Mouse (Mus musculus): Measurements from ENCODE around the gene Tmf1. TPM values are rescaled to one million over a fixed set of nuclear protein-coding genes. Genes with fewer than 3 reads are reported as not detected.
A peak's percentile ranks its signal among the peaks of the same experiment; 100 is the strongest.

Gene Tmf1
- polyA plus RNA-seq, 1 experiment from 2014 or later = 34.4 TPM

- ATAC-seq (ENCODE audit: insufficient number of reproducible peaks, insufficient read depth, low FRiP score, low read depth) = no peak
- no peak overlapping the region for H3K27ac ChIP-seq (ENCODE audit: low read length)
- H3K4me2 ChIP-seq (replicated peaks; ENCODE audit: low read depth, low read length) = no peak overlapping the region
- 53% methylated on average over 3 of the region's 3 CpGs for WGBS
- no peaks in the 10 kb centered on the region for H3K27me3 ChIP-seq (ENCODE audit: control insufficient read depth, insufficient read depth, low read length)
- no peak overlapping the region for H3K9ac ChIP-seq (replicated peaks; ENCODE audit: low read depth, low read length)
- peaks cover 9% of the 10 kb centered on the region; the same call in 1 of the 2 replicates for H3K4me1 ChIP-seq (ENCODE audit: control insufficient read depth, insufficient read depth, low read length)
- H3K36me3 ChIP-seq (ENCODE audit: control insufficient read depth, insufficient read depth, low read length) = no peaks in the 10 kb centered on the region
- no peaks in the 10 kb centered on the region for H3K9me3 ChIP-seq (ENCODE audit: control insufficient read depth, low read depth, low read length)
- no peak overlapping the region for H3K4me3 ChIP-seq (ENCODE audit: low read depth, low read length)
These were observed 30.3 kb upstream of the Tmf1 start for GRCm38 (mm10) chr6:97209201-97209600.

- H3K27ac ChIP-seq (ENCODE audit: low read length) = peak overlapping the region; percentile 34; the same call in 1 of the 2 replicates
- H3K36me3 ChIP-seq (ENCODE audit: control insufficient read depth, insufficient read depth, low read length) = no peaks in the 10 kb centered on the region
- H3K9ac ChIP-seq (replicated peaks; ENCODE audit: low read depth, low read length) = no peak overlapping the region
- 45% methylated on average over 3 of the region's 3 CpGs for WGBS
- no peak overlapping the region for H3K4me2 ChIP-seq (replicated peaks; ENCODE audit: low read depth, low read length)
- no peak overlapping the region for H3K4me3 ChIP-seq (ENCODE audit: low read depth, low read length)
- H3K9me3 ChIP-seq (ENCODE audit: control insufficient read depth, low read depth, low read length) = no peaks in the 10 kb centered on the region
- peaks cover 13% of the 10 kb centered on the region; the same call in 1 of the 2 replicates for H3K4me1 ChIP-seq (ENCODE audit: control insufficient read depth, insufficient read depth, low read length)
- ATAC-seq (ENCODE audit: insufficient number of reproducible peaks, insufficient read depth, low FRiP score, low read depth) = no peak
- no peaks in the 10 kb centered on the region for H3K27me3 ChIP-seq (ENCODE audit: control insufficient read depth, insufficient read depth, low read length)
These were observed 29.5 kb upstream of the Tmf1 start for GRCm38 (mm10) chr6:97208406-97208805.

GRCm38 (mm10) chr6:97207085-97207484, 28.2 kb upstream of the Tmf1 start:
- H3K4me2 ChIP-seq (replicated peaks; ENCODE audit: low read depth, low read length) = no peak overlapping the region
- H3K9ac ChIP-seq (replicated peaks; ENCODE audit: low read depth, low read length) = no peak overlapping the region
- H3K4me1 ChIP-seq (ENCODE audit: control insufficient read depth, insufficient read depth, low read length) = peaks cover 14% of the 10 kb centered on the region; the same call in 1 of the 2 replicates
- no peak overlapping the region for H3K27ac ChIP-seq (ENCODE audit: low read length)
- WGBS = 75% methylated on average over 4 of the region's 4 CpGs
- no peaks in the 10 kb centered on the region for H3K27me3 ChIP-seq (ENCODE audit: control insufficient read depth, insufficient read depth, low read length)
- no peaks in the 10 kb centered on the region for H3K36me3 ChIP-seq (ENCODE audit: control insufficient read depth, insufficient read depth, low read length)
- H3K4me3 ChIP-seq (ENCODE audit: low read depth, low read length) = no peak overlapping the region
- no peaks in the 10 kb centered on the region for H3K9me3 ChIP-seq (ENCODE audit: control insufficient read depth, low read depth, low read length)
- ATAC-seq (ENCODE audit: insufficient number of reproducible peaks, insufficient read depth, low FRiP score, low read depth) = no peak

- H3K9ac ChIP-seq (replicated peaks; ENCODE audit: low read depth, low read length) = peak within 1 kb of the TSS; percentile 96
- H3K27me3 ChIP-seq (ENCODE audit: control insufficient read depth, insufficient read depth, low read length) = no peaks in the 10 kb centered on the region
- peak within 1 kb of the TSS; percentile 44 for H3K4me2 ChIP-seq (replicated peaks; ENCODE audit: low read depth, low read length)
- peak within 1 kb of the TSS; percentile 91 for H3K4me3 ChIP-seq (ENCODE audit: low read depth, low read length)
- 0 out of 2 replicates have a peak, but pooled peaks cover 8% of the 10 kb centered on the region for H3K4me1 ChIP-seq (ENCODE audit: control insufficient read depth, insufficient read depth, low read length)
- H3K27ac ChIP-seq (ENCODE audit: low read length) = peak within 1 kb of the TSS; percentile 84
- H3K36me3 ChIP-seq (ENCODE audit: control insufficient read depth, insufficient read depth, low read length) = peaks cover 2% of the 10 kb centered on the region; the same call in 1 of the 2 replicates
- H3K9me3 ChIP-seq (ENCODE audit: control insufficient read depth, low read depth, low read length) = no peaks in the 10 kb centered on the region
- peak; percentile 97 for ATAC-seq (ENCODE audit: insufficient number of reproducible peaks, insufficient read depth, low FRiP score, low read depth)
- WGBS = under 1% methylated on average over 38 of the region's 38 CpGs
These were observed 26.5 kb upstream of the Tmf1 start, which contains the start of gene Uba3 for GRCm38 (mm10) chr6:97205439-97205885. Uba3 (minus strand) TSS chr6:97205647.

GRCm38 (mm10) chr6:97204952-97205351, 26.0 kb upstream of the Tmf1 start:
- peak overlapping the region; percentile 91 for H3K4me3 ChIP-seq (ENCODE audit: low read depth, low read length)
- 0 out of 2 replicates have a peak, but pooled peaks cover 7% of the 10 kb centered on the region for H3K4me1 ChIP-seq (ENCODE audit: control insufficient read depth, insufficient read depth, low read length)
- H3K27ac ChIP-seq (ENCODE audit: low read length) = peak overlapping the region; percentile 84
- 0% methylated on average over 16 of the region's 16 CpGs for WGBS
- H3K4me2 ChIP-seq (replicated peaks; ENCODE audit: low read depth, low read length) = peak overlapping the region; percentile 44
- no peaks in the 10 kb centered on the region for H3K9me3 ChIP-seq (ENCODE audit: control insufficient read depth, low read depth, low read length)
- no peaks in the 10 kb centered on the region for H3K27me3 ChIP-seq (ENCODE audit: control insufficient read depth, insufficient read depth, low read length)
- peaks cover 4% of the 10 kb centered on the region; the same call in 1 of the 2 replicates for H3K36me3 ChIP-seq (ENCODE audit: control insufficient read depth, insufficient read depth, low read length)
- peak overlapping the region; percentile 96 for H3K9ac ChIP-seq (replicated peaks; ENCODE audit: low read depth, low read length)
- ATAC-seq (ENCODE audit: insufficient number of reproducible peaks, insufficient read depth, low FRiP score, low read depth) = peak; percentile 39

GRCm38 (mm10) chr6:97204252-97204869, 25.4 kb upstream of the Tmf1 start:
- peak overlapping the region; percentile 91 for H3K4me3 ChIP-seq (ENCODE audit: low read depth, low read length)
- H3K36me3 ChIP-seq (ENCODE audit: control insufficient read depth, insufficient read depth, low read length) = peaks cover 6% of the 10 kb centered on the region; the same call in 1 of the 2 replicates
- 9% methylated on average over 9 of the region's 9 CpGs for WGBS
- H3K4me2 ChIP-seq (replicated peaks; ENCODE audit: low read depth, low read length) = peak overlapping the region; percentile 44
- no peaks in the 10 kb centered on the region for H3K9me3 ChIP-seq (ENCODE audit: control insufficient read depth, low read depth, low read length)
- no peak for ATAC-seq (ENCODE audit: insufficient number of reproducible peaks, insufficient read depth, low FRiP score, low read depth)
- H3K4me1 ChIP-seq (ENCODE audit: control insufficient read depth, insufficient read depth, low read length) = 0 out of 2 replicates have a peak, but pooled peaks cover 6% of the 10 kb centered on the region
- peak overlapping the region; percentile 96; the same call in 1 of the 2 replicates for H3K9ac ChIP-seq (replicated peaks; ENCODE audit: low read depth, low read length)
- no peaks in the 10 kb centered on the region for H3K27me3 ChIP-seq (ENCODE audit: control insufficient read depth, insufficient read depth, low read length)
- H3K27ac ChIP-seq (ENCODE audit: low read length) = no peak overlapping the region

GRCm38 (mm10) chr6:97202477-97202876, 23.6 kb upstream of the Tmf1 start:
- Histone ChIP-seq H3K36me3 (ENCODE audit: control insufficient read depth, insufficient read depth, low read length) (peaks cover 12% of the 10 kb centered on the region), H3K4me2 (replicated peaks; ENCODE audit: low read depth, low read length) (no peak overlapping the region), H3K9me3 (ENCODE audit: control insufficient read depth, low read depth, low read length) (no peaks in the 10 kb centered on the region), H3K4me3 (ENCODE audit: low read depth, low read length) (no peak overlapping the region), H3K27ac (ENCODE audit: low read length) (no peak overlapping the region), H3K27me3 (ENCODE audit: control insufficient read depth, insufficient read depth, low read length) (no peaks in the 10 kb centered on the region), H3K4me1 (ENCODE audit: control insufficient read depth, insufficient read depth, low read length) (0 out of 2 replicates have a peak, but pooled peaks cover 6% of the 10 kb centered on the region), H3K9ac (replicated peaks; ENCODE audit: low read depth, low read length) (no peak overlapping the region)
- 83% methylated on average over 3 of the region's 3 CpGs for WGBS
- ATAC-seq (ENCODE audit: insufficient number of reproducible peaks, insufficient read depth, low FRiP score, low read depth) = no peak

GRCm38 (mm10) chr6:97200437-97200836, 21.5 kb upstream of the Tmf1 start:
- Histone ChIP-seq H3K4me3 (ENCODE audit: low read depth, low read length) (no peak overlapping the region), H3K9me3 (ENCODE audit: control insufficient read depth, low read depth, low read length) (no peaks in the 10 kb centered on the region), H3K36me3 (ENCODE audit: control insufficient read depth, insufficient read depth, low read length) (peaks cover 30% of the 10 kb centered on the region), H3K4me1 (ENCODE audit: control insufficient read depth, insufficient read depth, low read length) (0 out of 2 replicates have a peak, but pooled peaks cover 6% of the 10 kb centered on the region), H3K4me2 (replicated peaks; ENCODE audit: low read depth, low read length) (no peak overlapping the region), H3K27ac (ENCODE audit: low read length) (no peak overlapping the region), H3K9ac (replicated peaks; ENCODE audit: low read depth, low read length) (no peak overlapping the region), H3K27me3 (ENCODE audit: control insufficient read depth, insufficient read depth, low read length) (no peaks in the 10 kb centered on the region)
- WGBS = 70% methylated on average over 3 of the region's 3 CpGs
- ATAC-seq (ENCODE audit: insufficient number of reproducible peaks, insufficient read depth, low FRiP score, low read depth) = no peak
